Mouse (Mus musculus) small intestine, adult 2 months (tissue): ENCODE data around the gene Slc39a1. TPM values are rescaled to one million over a fixed set of nuclear protein-coding genes. Genes with fewer than 3 reads are reported as not detected.

ENCODE experiments used
- H3K27ac ChIP-seq: fragments of 200-500 bp; 2 replicates; pipeline ENCODE4 v1.5.1; 2012; ENCODE audit warnings: low read depth, low read length, control low read depth, inconsistent platforms; ENCODE audit not compliant: insufficient read depth
- H3K27me3 ChIP-seq: fragments of 200-500 bp; 2 replicates; pipeline ENCODE4 v1.6.1; 2012; ENCODE audit warnings: mild to moderate bottlenecking, moderate library complexity, low read length, inconsistent platforms; ENCODE audit not compliant: control insufficient read depth, insufficient read depth
- H3K36me3 ChIP-seq: fragments of 200-500 bp; 2 replicates; pipeline ENCODE4 v1.6.1; 2012; ENCODE audit warnings: mild to moderate bottlenecking, low read length, control low read depth, inconsistent platforms; ENCODE audit not compliant: control insufficient read depth, insufficient read depth
- H3K4me1 ChIP-seq: fragments of 200-500 bp; 2 replicates; pipeline ENCODE4 v1.6.1; 2012; ENCODE audit warnings: low read length, inconsistent platforms, mixed read lengths; ENCODE audit not compliant: control insufficient read depth, insufficient read depth, insufficient read length
- H3K4me3 ChIP-seq: fragments of 200-500 bp; 2 replicates; pipeline ENCODE4 v1.5.1; 2012; ENCODE audit warnings: low read depth, mild to moderate bottlenecking, control low read depth, inconsistent platforms, low read length, moderate library complexity
- CTCF ChIP-seq: fragments of 200-500 bp; IDR thresholded peaks from 2 replicates; pipeline ENCODE4 v1.5.1; 2012; ENCODE audit warnings: low read depth, mild to moderate bottlenecking, control low read depth, inconsistent platforms, low read length, moderate library complexity, mixed read lengths; ENCODE audit not compliant: insufficient replicate concordance, insufficient read length; ENCODE audit errors: extremely low read depth
- POLR2A ChIP-seq: fragments of 200-500 bp; IDR thresholded peaks from 2 replicates; pipeline ENCODE4 v1.6.1; 2012; ENCODE audit warnings: low read depth, mild to moderate bottlenecking, control low read depth, inconsistent platforms, low read length, moderate library complexity
- whole genome bisulfite sequencing: fragments of 180-500 bp; shearing (Covaris S2); methylation state at CpG from one replicate; pipeline ENCODE4 v1.1.7; 2018; 5-methylcytosine and 5-hydroxymethylcytosine counted together
- polyA plus RNA-seq: library from polyadenylated mRNA; depleted of rRNA; stranded (reverse); fragments of >200 nt; gene quantifications from 2 replicates; pipeline ENCODE4 v1.2.3, GENCODE M21; 2012

Slc39a1 gene
- polyA plus RNA-seq, 1 experiment = 72.7 TPM

GRCm38 (mm10) chr3:90263121-90263771, 15.3 kb downstream of the Slc39a1 start:
- Histone ChIP-seq H3K4me3 (no peak overlapping the region), H3K27ac (no peak overlapping the region), H3K4me1 (peaks cover 12% of the 10 kb centered on the region), H3K36me3 (peaks cover 44% of the 10 kb centered on the region), H3K27me3 (no peaks in the 10 kb centered on the region)
- WGBS = 96% methylated on average over 5 of the region's 5 CpGs
- TF ChIP-seq POLR2A (no peak), CTCF (no peak)

- H3K27ac ChIP-seq = peak overlapping the region; percentile 12; the same call in 1 of the 2 replicates
- WGBS = 23% methylated on average over 10 of the region's 10 CpGs
- TF ChIP-seq CTCF = no peak
- no peak for TF ChIP-seq POLR2A
Observed at GRCm38 (mm10) chr3:90264687-90265033, 16.7 kb downstream of the Slc39a1 start.

DNA sequence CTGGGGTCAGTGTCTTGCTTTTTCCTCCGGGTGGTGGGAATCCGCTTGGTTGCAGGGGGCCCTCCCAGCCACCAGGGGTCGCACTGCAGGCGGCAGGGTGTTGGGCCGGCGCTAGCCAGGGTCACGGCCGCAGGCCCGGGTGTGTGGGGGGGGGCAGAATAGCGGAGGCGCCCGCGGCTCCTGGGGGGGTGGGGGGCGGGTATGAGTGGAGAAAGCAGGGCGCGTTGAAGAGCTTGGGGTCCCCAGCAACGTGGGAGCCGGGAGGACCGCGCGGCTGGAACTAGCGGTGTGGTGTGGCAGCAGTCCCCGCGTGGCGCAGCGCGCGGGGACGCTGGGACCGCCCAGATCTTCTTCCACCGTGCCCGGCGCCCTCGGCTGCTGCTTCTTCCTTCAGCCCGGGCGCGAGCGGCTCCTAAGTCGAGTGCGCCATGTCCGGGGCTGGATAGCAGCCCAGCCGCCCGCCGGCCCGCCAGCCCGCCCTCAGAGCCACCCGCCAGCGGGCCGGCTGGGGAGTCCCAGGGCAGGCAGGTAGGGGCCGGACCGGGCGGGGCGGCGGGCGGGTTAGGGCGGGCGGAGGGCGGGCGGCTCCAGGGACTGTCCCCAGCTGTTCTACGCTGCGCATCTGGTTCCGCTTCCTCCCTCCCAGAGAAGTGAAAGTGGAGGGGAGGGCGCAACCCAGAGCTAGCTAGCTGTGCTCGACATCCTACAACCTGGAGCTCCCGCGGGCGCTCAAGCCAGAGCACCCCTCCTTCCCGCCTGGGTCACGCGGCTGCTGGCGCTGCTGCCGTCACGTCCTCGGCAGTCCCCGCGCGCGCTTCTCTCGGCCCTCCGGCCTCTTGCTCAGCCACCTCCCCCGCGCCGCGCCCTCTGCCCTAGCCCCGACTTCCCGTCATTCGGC, 17.3 kb downstream of the Slc39a1 start, which contains the start of gene Dennd4b:
Gene Dennd4b, plus strand, starts transcription at position 152 of the 898 bp plus-strand sequence.
- peak within 1 kb of the TSS; percentile 80 for H3K4me3 ChIP-seq
- peak; percentile 67 for TF ChIP-seq POLR2A
- TF ChIP-seq CTCF = peak; percentile 86
- H3K4me1 ChIP-seq = peaks cover 6% of the 10 kb centered on the region; the same call in 1 of the 2 replicates
- no peaks in the 10 kb centered on the region for H3K27me3 ChIP-seq
- WGBS = under 1% methylated on average over 77 of the region's 87 CpGs
- H3K36me3 ChIP-seq = peaks cover 31% of the 10 kb centered on the region
- peak within 1 kb of the TSS; percentile 87 for H3K27ac ChIP-seq

More at GRCm38 (mm10) chr3:90264687-90265033, 16.7 kb downstream of the Slc39a1 start:
- Histone ChIP-seq H3K4me3 (peak overlapping the region; percentile 80), H3K36me3 (peaks cover 36% of the 10 kb centered on the region), H3K27me3 (no peaks in the 10 kb centered on the region), H3K4me1 (peaks cover 6% of the 10 kb centered on the region; the same call in 1 of the 2 replicates)

DNA sequence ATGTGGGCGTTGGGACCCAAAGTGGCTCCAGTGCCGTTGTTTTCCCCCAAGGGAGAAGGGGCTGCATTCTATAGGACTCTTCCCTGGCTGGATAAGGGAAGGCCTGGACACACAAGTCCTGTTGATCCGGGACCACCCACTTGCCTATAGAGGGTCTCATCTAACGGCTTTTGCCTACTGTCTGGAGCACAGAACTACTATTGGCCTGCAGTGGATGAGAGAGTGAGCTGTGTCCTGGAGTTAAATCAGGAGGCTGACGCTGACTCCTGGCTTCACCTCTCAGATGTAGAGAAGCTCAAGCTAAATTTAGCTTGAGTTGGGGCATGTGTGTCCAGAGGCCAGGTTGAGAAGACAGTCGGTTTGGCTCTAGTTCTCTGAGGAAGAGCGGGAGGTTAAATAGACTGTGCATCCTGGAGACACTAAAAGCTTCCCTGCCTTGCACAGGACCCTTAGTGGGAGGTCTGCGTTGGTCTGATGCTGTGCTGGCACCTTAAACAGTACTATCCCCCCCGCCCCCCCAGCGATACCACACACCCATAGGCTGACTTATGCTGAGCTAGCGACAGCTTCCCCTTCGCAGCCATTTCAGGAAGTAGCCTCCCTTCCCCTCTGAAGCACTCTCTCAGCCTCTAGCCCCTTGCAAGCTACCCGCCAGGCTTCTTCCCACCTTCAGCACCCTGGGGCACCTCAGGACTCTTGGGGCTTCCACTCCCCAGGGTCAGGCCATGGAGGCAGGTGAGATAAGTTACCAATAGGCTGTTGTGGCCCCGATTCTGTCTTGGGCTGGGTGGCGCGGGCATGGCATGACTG, 18.2 kb downstream of the Slc39a1 start:
- peak overlapping the region; percentile 80 for H3K4me3 ChIP-seq
- TF ChIP-seq POLR2A (0 out of 2 replicates have a peak, but pooled peaks have one; percentile 37), CTCF (no peak)
- peaks cover 25% of the 10 kb centered on the region for H3K36me3 ChIP-seq
- 35% methylated on average over 16 of the region's 16 CpGs for WGBS
- peak overlapping the region; percentile 87 for H3K27ac ChIP-seq
- peaks cover 6% of the 10 kb centered on the region; the same call in 1 of the 2 replicates for H3K4me1 ChIP-seq
- no peaks in the 10 kb centered on the region for H3K27me3 ChIP-seq

GRCm38 (mm10) chr3:90266901-90267775, 19.2 kb downstream of the Slc39a1 start:
- 0 out of 2 replicates have a peak overlapping the region, but pooled peaks have one; percentile 6 for H3K4me3 ChIP-seq
- peak overlapping the region; percentile 55 for H3K27ac ChIP-seq

DNA sequence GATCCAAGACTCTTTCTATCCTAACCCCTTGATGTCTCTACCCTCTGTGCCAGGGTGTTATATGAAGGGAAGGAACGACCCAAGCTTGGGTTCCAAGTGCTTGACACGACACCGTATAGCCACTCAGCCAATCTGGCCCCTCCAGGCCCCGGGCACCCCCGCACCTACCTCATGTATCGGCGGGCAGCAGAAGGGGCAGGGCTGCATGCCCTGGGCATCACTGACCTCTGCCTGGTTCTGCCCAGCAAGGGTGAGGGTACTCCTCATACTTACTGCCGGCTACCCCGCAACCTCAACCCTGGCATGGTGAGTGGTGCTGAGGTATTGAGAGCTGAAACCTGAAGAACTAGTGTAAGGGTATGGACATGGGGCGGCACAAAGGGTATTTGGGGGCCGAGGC, 20.2 kb downstream of the Slc39a1 start:
- no peak for TF ChIP-seq CTCF
- TF ChIP-seq POLR2A = no peak
- WGBS = 96% methylated on average over 11 of the region's 11 CpGs
- Histone ChIP-seq H3K4me1 (peaks cover 6% of the 10 kb centered on the region; the same call in 1 of the 2 replicates), H3K27me3 (no peaks in the 10 kb centered on the region), H3K4me3 (no peak overlapping the region), H3K36me3 (peaks cover 10% of the 10 kb centered on the region; the same call in 1 of the 2 replicates), H3K27ac (no peak overlapping the region)

More at GRCm38 (mm10) chr3:90266901-90267775, 19.2 kb downstream of the Slc39a1 start:
- H3K4me1 ChIP-seq = peaks cover 6% of the 10 kb centered on the region; the same call in 1 of the 2 replicates
- peaks cover 15% of the 10 kb centered on the region; the same call in 1 of the 2 replicates for H3K36me3 ChIP-seq
- H3K27me3 ChIP-seq = no peaks in the 10 kb centered on the region
- TF ChIP-seq CTCF = no peak
- TF ChIP-seq POLR2A = no peak
- 85% methylated on average over 20 of the region's 20 CpGs for WGBS
